Mouse (Mus musculus) liver, embryonic 14.5 days (tissue): Measurements from ENCODE around the gene Arhgap42.

Source experiments
- CTCF ChIP-seq: IDR thresholded peaks from 2 replicates; pipeline ENCODE4 v1.5.1; 2016; ENCODE audit warnings: antibody characterized with exemption, low read depth, control low read depth
- EP300 ChIP-seq: IDR thresholded peaks from 2 replicates; pipeline ENCODE4 v1.6.1; 2016; ENCODE audit warnings: antibody characterized with exemption, low read depth

DNA sequence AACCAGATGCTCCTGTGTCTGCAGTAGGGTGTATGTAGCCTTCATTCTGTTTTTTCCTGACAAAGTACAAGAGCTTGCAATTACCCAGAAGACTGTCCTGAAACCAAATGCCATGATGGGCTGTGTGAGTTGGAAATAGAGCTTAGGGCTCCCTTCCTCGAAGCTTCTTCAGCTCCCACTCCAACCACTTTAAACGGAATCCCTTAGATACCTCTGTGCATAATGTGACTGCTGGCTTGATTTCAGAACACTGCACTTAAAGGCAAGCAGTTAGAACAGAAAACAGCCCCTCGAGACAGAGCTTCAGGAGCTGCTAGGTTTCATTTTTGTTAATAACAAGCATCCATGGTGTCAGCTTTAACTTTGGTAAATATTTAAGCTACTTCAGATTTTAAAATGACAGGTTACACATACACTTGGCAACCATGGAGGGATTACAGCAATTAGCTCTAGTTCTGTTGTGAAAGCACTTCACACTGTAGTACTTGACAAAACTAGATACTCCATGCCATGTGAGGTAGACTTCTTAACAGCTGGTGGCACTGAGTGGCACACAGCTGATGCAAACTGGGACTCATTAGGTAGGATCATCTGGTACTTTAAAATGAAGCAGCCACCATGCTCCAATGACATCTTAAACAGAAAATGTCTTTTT lies 201.8 kb downstream of the Arhgap42 start:
- TF ChIP-seq CTCF (no peak), EP300 (no peak)
